Mouse (Mus musculus) heart, postnatal 10 days (tissue): ENCODE results near the gene Zdhhc18. TPM values are rescaled to one million over a fixed set of nuclear protein-coding genes. Genes with fewer than 3 reads are reported as not detected.

ENCODE experiments used
- DNase-seq, 2 experiments: peaks; one replicate each; pipeline ENCODE4 v3.0.0; 2021
- intact Hi-C: fragments of 180-260 bp; cut with DNase I; formaldehyde crosslinking; loops from one replicate; pipeline ENCODE4 v1.15.1; 2025
- total RNA-seq, 2 experiments: library from RNA; stranded (reverse); gene quantifications; 2 replicates each; pipeline ENCODE4 v1.2.3; 2021

The Zdhhc18 gene
- 10 to 100 TPM; 21.9 to 25.0 TPM for total RNA-seq

DNA sequence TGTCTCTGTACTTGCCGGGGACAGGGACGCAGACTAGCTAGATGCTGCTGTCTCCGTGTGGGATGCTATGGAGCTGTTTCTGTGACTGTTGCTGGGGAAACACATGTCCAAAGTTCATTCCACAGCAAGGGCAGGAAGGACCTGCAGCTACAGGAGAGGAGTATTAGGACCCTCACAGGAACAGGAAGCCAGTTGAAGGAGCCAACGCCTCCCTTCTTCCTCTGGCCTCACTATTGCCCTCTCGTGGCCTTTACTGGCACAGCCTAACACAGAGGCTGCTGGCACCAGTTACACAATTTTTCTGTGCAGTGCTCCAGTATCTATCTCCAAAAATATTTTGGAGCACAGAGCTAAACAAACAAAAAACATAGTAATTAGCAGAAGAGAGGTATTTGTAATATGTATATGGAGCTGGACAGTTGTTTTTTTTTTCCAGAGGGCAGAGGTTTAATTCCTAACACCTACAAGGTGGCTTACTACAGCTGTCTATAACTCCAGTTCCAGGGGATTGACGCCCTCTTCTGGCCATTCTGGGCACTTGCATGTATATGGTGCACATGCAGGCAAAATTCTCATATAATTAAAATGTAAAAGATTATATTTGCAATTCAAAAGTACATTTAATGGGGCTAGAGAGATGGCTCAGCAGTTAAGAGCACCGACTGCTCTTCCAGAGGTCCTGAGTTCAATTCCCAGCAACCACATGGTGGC lies at the start of gene Zdhhc18:
Gene Zdhhc18, minus strand, starts transcription at position 166 of the 711 bp plus-strand sequence.
- intact Hi-C loops: loop anchor here (1.0 to 5.0 kb wide), 3 partner anchors 17 to 58 kb away; no protein-coding TSS in a partner anchor
- peak; percentile 89 to 93 for DNase-seq

DNA sequence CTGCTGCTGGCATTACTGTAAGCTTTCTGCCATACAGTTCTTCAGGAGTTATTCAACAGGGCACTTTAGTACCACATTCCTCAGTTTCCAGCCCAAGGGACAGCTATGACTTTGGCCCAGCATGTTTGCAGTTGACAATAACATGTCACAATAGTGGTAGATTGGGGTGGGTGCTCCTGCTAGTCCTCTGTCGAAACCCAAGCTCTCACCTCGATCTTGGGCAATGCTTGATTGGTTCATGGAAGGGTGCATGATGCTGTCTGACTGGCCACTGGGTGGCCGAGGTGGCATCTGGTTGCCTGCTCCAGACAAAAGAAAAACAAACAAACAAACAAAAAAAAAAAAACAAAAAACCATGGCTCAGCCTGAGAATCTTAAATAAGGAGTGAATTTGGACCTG lies 45.4 kb upstream of the Zdhhc18 start:
- intact Hi-C loops: no loop called here
- DNase-seq: no peak

DNA sequence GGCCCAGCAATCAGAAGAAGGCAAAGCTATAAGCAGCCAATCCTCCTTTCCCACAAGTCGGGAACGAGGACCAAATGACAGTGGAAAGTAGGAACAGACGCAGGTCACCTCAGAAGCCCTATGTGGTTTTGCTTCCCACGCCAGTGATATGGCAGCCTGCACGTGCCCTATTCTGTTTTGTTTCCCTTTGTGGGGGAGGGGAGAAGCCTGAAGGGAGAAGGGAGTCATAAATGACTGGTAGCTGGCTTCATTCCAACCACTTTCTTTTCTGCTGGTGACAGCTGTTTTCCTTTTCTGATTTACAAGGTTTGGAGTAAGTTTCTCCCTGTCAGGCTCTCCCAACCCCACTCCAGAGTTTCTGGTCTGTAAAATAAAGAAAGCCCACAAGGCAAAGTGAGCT lies 40.3 kb upstream of the Zdhhc18 start:
- intact Hi-C loops: no loop called here
- peak; percentile 63 to 68 for DNase-seq

DNA sequence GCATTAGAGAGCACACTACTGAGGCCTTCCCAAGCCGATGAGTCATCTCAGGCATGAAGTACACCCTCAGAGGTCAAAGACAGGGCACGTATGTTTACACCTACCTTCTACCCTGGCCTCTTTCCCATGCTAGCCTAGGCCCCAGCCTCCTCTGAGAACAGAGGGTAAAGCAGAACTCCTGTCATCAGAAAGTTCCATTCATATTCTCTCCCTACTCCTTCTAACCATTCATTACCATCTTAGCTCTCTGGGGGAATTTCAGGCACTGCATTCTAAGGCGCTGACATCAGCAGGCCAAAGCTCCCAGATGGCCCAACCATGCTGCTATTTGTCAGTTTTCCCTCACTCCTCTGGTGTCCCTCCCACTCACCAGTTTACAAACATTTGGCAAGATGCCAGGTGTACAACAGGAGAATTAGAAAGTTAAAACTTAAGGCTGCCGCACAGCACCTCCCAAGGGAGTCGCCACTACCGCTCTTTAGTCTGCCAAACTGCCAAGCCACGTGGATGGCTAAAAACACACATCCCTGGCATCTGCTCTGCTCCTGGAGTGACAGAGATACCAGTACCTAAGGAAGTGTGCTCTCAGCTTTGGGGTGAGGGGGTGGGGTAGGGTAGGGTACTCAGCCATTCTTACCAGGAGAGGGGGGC lies 38.6 kb upstream of the Zdhhc18 start:
- DNase-seq: peak; percentile 56 to 70
- intact Hi-C loops: loop anchor here (5.0 kb wide), 1 partner anchor 64 kb away; no protein-coding TSS in a partner anchor

DNA sequence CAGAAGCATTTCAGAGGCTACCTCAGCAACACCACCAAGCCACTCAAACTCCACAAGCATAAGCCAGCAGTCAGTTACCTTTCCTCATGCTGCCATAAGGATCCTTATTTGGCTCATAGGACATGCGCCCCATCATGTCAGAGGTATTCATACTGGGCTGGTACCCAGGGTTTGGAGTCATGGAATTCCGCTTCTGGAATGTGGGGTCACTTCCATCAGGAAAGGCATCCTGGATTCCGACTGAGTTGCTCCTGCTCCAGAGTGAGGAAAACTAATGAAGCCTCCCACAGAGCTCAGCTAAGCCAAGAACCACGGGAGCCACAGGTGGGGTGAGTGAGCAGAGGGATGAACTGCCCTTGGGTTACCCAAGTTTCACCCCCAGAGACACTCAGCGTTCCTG lies 37.2 kb upstream of the Zdhhc18 start:
- no peak for DNase-seq
- intact Hi-C loops: loop anchor here (5.0 kb wide), 1 partner anchor 65 kb away; no protein-coding TSS in a partner anchor

DNA sequence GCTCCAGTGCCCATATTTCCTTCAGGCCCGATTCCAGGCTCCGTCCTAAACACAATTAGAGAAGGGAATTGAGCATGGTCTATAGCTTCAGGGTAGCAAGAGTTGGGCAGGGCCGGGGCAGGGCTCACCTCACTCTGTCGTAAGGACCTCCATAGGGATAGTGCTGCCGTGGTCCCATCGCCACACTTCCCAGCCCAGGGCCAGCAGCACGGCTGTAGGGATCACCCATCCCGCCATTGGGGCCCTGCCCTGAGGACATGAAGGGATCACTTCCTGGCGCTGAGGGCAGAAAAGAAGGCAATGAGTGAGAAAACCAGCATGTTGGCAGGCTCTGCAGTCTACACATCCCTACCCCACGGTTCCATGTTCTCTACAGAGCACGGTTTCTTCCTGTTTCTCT lies 36.6 kb upstream of the Zdhhc18 start:
- DNase-seq: no peak
- intact Hi-C loops: loop anchor here (5.0 kb wide), 1 partner anchor 66 kb away; no protein-coding TSS in a partner anchor

DNA sequence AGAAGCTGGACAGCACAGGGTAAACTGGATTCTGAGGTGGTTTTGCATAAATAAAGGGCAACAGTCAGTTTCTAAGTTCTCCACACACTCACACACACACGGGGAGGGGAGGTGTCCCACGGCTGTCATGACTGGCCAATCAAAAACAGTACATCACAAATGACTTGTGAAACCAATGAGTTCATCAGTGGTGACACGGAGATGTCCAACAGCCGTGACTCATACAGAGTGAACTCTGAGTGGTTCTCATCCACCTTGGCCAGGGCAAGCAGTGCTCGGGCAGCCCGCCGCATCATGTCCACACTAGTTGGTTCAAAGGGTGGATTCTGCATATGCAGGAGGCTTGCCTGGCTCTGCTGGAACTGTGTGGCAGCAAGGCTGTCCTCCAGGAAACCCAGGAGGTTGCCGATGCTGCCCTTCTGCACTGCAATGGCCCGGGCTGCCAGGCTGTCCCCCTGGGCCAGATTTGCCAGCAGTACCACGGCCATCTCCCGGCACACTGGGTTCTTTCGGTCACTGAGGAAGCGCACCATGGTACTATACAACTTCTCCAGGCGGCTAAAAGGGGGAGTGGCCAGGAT lies 30.3 kb upstream of the Zdhhc18 start:
- DNase-seq: no peak
- intact Hi-C loops: no loop called here

DNA sequence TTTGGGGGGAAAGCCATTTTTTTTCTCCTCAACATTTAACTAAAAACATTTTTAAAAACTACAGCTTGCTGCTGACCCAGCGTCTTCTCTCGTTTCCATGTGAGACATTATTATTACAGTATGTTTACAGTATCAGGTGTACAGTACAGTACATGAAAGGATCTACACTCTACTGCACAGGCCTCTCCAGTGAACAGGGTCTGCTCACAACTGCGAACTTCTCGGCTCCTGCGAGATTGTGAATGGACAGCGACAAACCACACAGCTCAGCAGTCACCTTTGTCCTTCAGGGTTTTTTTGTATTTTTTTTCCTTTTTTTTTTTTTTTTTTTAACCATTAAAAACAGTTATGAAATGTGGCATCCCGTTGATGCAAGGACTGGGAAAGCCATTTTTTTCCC lies 29.7 kb upstream of the Zdhhc18 start:
- intact Hi-C loops: no loop called here

DNA sequence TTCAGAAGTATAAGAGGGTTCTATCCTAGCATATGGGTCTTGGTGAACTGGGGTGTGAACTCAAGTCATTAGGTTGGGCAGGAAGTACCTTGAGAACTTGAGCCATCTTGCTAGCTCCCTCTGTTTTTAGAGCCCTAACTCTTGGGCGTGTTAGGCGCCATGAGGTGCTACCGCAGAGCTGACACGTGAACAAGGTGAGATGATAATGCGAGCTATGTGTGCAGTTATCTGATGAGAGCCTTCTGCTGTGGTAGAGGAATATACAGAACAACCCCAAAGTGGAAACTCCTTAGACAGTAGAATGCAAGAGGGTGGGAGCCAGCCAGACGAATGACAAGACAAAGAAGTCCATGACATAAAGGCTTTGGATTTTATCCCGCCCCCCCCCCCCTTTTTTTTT lies 27.3 kb upstream of the Zdhhc18 start:
- intact Hi-C loops: no loop called here

More for the DNA sequence above, 29.7 kb upstream of the Zdhhc18 start:
- no peak for DNase-seq

DNA sequence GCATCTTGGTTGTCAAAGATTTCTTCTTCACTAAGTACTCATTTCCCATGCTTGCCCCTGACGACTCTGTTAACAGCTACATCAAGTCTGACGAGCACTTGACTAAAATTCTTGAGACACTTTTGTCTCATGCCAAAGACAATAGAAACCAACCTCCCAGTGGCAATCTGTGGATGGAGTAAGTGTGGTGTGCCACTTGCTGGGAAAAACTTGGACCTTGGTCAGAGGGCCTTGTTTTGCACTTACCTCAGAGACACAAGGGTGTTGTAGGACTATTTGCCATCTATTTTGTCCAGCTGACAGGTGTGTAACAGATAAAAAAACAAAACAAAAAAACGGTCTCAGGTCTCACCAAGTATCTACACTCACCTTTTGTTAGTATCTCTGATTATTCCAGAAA lies 26.2 kb upstream of the Zdhhc18 start:
- intact Hi-C loops: no loop called here

More for the DNA sequence above, 27.3 kb upstream of the Zdhhc18 start:
- no peak for DNase-seq

DNA sequence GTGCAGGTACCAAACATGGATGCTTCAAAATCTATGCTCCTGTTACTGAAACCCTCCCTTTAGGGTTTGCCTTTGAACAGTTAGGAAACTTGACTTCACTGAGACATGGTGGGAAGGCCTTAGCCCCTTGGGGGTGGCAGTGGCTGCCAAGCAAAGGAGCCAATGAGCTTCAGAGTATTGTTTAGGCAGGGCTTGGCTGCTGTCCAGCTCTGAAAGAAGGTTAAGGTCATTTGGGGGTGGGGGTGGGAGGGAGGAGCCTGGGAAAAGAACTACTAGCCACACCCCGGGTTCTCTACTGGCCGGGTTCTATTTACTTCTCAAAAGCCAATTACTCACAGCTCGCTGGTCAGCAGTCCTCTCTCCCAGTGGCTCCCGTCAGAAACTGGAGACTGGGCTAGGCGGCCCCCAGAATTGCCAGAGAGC lies 25.7 kb upstream of the Zdhhc18 start:
- DNase-seq: peak; percentile 72 to 73
- intact Hi-C loops: loop anchor here (2.0 kb wide), 1 partner anchor 29 kb away; no protein-coding TSS in a partner anchor

More for the DNA sequence above, 26.2 kb upstream of the Zdhhc18 start:
- DNase-seq: no peak

DNA sequence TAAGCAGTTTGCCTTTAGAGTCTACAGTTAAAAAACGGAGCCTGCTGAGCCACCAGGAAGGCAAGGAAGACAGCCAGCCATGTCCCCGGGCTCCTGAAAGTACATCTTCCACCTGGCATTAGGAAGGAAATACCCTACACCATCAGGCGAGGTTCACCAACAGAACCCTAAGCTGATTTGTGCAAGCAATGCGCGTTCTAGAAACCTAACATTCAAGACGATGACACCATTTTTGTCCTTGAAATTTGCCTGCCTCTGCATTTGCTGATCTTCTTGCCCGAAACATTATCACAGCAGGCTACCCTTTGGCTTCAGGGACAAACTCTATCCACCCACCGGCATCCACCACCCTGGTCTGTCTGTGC lies 24.4 kb upstream of the Zdhhc18 start:
- no peak for DNase-seq
- intact Hi-C loops: loop anchor here (2.0 to 5.0 kb wide), 2 partner anchors 30 to 293 kb away; partner anchors contain the start of gene Hmgn2

DNA sequence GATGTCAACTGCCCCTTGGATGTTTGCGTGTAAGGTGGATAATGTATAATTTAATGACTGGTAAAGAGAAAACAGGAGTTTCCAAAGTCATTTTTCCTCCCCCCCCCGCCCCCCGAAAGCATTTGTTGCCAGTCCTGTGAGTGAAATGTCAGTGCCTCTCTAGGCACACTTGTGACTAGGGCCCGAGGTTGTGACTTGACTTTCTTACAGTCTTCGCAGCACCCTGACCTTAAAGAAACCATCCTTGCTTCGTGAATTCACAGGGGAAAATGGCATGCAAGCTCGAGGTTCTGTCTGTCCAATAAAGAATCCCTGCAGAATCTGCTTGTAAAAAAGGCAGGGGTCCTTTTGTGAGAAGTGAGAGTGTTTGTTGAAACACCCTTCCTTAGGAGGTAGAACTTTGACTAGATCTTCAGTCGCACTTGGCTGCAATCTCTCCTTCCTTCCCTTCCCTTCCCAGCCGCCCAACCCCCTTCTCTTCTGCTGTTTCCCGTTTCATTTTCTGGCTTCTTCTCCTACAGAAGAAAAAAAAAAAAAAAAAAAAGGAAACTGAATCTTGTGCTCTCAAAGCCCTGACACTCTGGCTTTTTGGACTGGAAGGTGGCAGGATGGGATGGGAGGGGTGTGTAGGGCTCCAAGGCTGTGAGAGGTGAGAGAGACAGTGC lies 23.8 kb upstream of the Zdhhc18 start:
- DNase-seq: peak; percentile 69 to 74
- intact Hi-C loops: loop anchor here (2.0 to 5.0 kb wide), 2 partner anchors 31 to 294 kb away; partner anchors contain the start of gene Hmgn2

DNA sequence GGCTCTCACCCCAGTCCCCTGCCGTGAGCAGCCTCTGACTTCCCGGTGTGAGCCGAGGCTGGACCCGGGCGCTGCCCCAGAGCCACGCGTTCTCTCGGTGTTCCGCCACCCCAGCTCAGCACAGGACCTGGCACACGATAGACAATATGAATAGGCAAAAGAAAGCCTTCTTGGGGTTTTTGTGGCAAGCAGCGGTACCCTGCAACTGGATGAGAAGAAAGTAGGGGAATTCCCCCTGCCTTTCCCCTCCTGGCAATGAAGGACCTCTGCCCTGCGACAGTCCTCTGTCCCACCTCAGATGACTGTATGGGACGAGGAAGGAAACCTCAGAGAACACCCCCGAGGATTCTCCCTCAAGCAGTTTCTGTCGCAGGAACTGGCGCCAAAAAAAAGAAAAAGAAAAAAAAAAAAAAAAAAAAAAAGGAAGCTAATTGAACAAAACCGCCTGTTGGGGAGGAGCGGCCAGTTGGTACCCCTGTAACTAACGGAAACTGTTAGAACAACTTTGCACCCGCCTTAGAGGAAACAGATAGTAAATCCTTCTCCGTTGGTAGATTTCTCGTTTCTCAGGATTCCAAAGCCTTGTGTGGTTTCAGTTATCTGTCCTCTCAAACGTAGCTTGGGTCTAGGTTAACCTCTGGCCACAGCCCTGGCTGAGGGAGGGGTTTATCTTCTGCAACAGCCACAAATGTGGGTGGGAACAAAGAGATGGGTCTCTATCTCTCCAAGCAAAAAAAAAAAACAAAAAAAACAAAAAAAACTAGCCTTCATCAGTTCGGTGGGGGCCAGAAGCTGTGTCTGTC lies 23.1 kb upstream of the Zdhhc18 start:
- DNase-seq: peak; percentile 60 to 70

DNA sequence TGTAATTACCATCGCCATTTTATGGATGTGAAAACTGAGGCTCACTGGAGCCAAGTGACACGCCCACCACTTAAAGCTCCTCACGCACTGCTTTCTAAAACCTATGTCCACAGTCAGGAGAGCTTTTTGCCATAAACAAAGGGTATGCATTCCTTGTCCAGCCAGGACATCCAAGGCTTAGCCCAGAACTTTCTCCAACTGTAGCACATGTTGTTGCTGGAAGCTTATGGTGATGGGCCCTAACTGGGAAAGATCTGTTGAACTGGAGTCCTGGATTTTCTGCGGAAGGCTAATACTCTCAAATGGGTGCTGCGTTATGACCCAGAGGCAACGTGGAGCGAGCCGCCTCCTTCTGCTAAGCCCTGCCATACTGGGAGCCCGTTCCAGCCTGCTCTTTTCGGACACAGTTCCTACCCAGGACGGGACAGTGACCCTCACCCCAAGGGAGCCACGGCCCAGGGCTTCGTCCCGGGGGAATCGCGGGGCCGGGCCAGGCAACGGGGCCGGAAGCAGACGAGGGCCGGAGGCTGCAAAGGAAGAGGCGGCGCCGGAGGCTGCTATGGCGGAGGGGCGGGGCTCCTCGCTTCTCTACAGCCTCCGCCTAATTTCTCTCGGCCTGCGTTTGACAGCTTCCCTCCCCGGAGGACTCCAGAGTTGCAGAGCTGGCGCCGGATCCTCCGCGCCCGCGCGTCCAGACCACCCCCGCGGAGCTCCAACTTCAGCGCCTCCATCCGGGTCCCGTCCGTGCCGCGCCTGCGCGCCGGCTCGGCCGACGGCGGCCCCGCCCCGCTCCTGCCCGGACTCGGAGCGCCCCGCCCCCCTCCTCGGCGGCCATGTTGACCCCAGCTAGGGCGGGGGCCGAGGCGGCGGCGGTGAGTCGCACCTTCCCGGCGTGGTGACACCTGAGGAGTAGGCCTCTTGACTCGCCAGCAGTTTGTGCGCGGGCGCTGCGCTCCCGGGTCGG lies 22.2 kb upstream of the Zdhhc18 start, which contains the start of gene Pigv:
Gene Pigv, minus strand, starts transcription at position 767 of the 964 bp plus-strand sequence.
- intact Hi-C loops: loop anchor here (1.0 to 5.0 kb wide), 6 partner anchors 82 to 295 kb away; partner anchors contain the start of gene Hmgn2
- DNase-seq: peak; percentile 96

More for the DNA sequence above, 23.1 kb upstream of the Zdhhc18 start:
- intact Hi-C loops: loop anchor here (1.0 to 5.0 kb wide), 3 partner anchors 81 to 294 kb away; partner anchors contain the start of gene Hmgn2

DNA sequence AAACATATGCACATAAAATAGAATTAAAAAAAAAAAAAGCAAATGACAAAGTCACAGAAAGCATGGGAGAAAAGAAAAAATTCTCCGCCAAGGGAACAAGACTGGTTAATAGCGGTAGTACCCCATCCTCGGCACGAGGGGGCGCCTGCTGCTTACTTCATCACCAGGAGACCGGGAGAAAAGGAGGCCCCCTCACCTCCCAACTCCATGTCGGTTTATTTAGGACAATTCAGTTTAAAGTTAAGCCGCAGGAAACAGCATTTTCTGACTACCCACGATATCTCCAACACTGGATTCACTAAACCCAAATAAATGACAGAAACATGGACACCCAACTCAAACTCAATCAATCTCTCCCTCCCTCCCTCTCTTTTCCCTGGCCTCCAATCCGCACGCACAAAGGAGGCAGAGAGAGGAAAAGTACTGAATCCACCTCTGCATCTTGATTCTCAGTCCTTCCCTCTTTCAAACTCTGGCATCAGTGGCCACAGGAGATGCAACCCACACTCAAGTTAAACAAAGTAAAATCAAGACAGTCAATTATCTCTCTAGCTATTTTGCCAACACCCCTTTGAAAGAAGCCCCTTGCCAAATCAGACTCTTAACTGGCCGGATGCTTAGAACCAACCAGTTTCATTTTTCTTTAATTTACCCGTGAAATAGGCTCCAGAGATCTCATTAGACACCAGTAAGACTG lies 21.4 kb upstream of the Zdhhc18 start:
- intact Hi-C loops: loop anchor here (1.0 to 5.0 kb wide), 4 partner anchors 86 to 296 kb away; partner anchors contain the start of gene Hmgn2
- DNase-seq: peak; percentile 90 to 93

DNA sequence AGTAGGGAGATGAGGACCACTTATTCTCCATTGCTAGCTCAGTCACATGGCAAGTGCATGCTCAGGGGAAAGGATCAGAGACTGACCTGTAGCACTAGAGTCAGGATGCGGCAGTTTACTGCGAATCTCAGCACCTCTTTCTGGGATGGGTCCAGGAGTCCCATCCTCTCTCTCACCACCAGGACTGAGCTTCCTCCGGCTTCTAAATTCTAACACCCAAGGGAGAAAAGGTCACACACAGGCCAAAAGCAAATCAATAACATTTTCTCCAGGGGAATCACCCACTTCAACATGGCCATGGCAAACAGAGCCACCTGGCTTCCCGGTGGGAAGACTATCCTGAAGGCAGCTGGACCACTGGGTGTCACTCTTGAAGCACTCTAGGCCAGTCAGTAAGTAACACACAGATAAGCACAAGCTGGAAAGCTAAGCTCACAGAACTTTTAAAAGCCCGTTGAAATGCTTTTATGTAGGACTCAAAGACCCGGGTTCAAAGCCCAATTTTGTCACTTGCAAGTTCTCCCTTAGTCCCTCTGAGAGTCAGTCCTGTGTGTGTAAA lies 19.8 kb upstream of the Zdhhc18 start:
- DNase-seq: peak; percentile 38 to 61
- intact Hi-C loops: loop anchor here (5.0 kb wide), 1 partner anchor 298 kb away; the partner anchor contains the start of gene Hmgn2
